Mouse (Mus musculus) frontal cortex, adult (tissue): ENCODE results near the gene Dpy19l3.

ENCODE experiments used
- ATAC-seq: cut with Nextera tagmentation; 2 replicates; pipeline ENCODE4 v1.9.2; 2017; ENCODE audit warnings: mild to moderate bottlenecking, moderate library complexity, mixed read lengths; ENCODE audit not compliant: low TSS enrichment

Dpy19l3 gene

GRCm38 (mm10) chr7:35750873-35751272 lies 3.4 kb downstream of the Dpy19l3 start:
- ATAC-seq: no peak

GRCm38 (mm10) chr7:35747397-35747964 lies 6.8 kb downstream of the Dpy19l3 start:
- ATAC-seq: no peak

- no peak for ATAC-seq
These were observed 7.4 kb downstream of the Dpy19l3 start for GRCm38 (mm10) chr7:35746686-35747396.

GRCm38 (mm10) chr7:35745281-35745702 lies 9.0 kb downstream of the Dpy19l3 start:
- no peak for ATAC-seq

- peak; percentile 89 for ATAC-seq
These were observed 9.5 kb downstream of the Dpy19l3 start for GRCm38 (mm10) chr7:35744771-35745170.

- no peak for ATAC-seq
These were observed 11.9 kb downstream of the Dpy19l3 start for GRCm38 (mm10) chr7:35742310-35742709.

GRCm38 (mm10) chr7:35741858-35742257 lies 12.4 kb downstream of the Dpy19l3 start:
- ATAC-seq: no peak

- no peak for ATAC-seq
These were observed 13.6 kb downstream of the Dpy19l3 start for GRCm38 (mm10) chr7:35740489-35741230.

- no peak for ATAC-seq
These were observed 15.4 kb downstream of the Dpy19l3 start for GRCm38 (mm10) chr7:35738871-35739270.

- no peak for ATAC-seq
These were observed 20.8 kb downstream of the Dpy19l3 start for GRCm38 (mm10) chr7:35733313-35734050.

- no peak for ATAC-seq
These were observed 21.6 kb downstream of the Dpy19l3 start for GRCm38 (mm10) chr7:35732585-35733059.

GRCm38 (mm10) chr7:35729621-35730031 lies 24.6 kb downstream of the Dpy19l3 start:
- peak; percentile 96 for ATAC-seq

GRCm38 (mm10) chr7:35728376-35728775 lies 25.9 kb downstream of the Dpy19l3 start:
- ATAC-seq: no peak

GRCm38 (mm10) chr7:35723035-35723434 lies 31.2 kb downstream of the Dpy19l3 start:
- no peak for ATAC-seq

GRCm38 (mm10) chr7:35718421-35719178 lies 35.7 kb downstream of the Dpy19l3 start:
- no peak for ATAC-seq

GRCm38 (mm10) chr7:35710366-35710765 lies 43.9 kb downstream of the Dpy19l3 start:
- no peak for ATAC-seq

GRCm38 (mm10) chr7:35708101-35708500 lies 46.2 kb downstream of the Dpy19l3 start:
- ATAC-seq: no peak

GRCm38 (mm10) chr7:35699005-35699404 lies 55.2 kb downstream of the Dpy19l3 start:
- ATAC-seq: no peak

- ATAC-seq: no peak
These were observed 56.2 kb downstream of the Dpy19l3 start for GRCm38 (mm10) chr7:35698073-35698472.

- no peak for ATAC-seq
These were observed 61.6 kb downstream of the Dpy19l3 start for GRCm38 (mm10) chr7:35692641-35693040.

GRCm38 (mm10) chr7:35692117-35692516 lies 62.1 kb downstream of the Dpy19l3 start:
- ATAC-seq: no peak
